Mouse (Mus musculus) thymus, adult 2 months (tissue): Measurements from ENCODE around the gene Stx8.

ENCODE experiments used
- CTCF ChIP-seq: fragments of 200-500 bp; IDR thresholded peaks from 2 replicates; pipeline ENCODE4 v1.5.1; 2012; ENCODE audit warnings: mild to moderate bottlenecking, control low read depth, low read length, moderate library complexity, borderline replicate concordance; ENCODE audit not compliant: control insufficient read depth, poor library complexity, insufficient read depth; ENCODE audit errors: extremely low read depth
- POLR2A ChIP-seq: fragments of 200-500 bp; IDR thresholded peaks from 2 replicates; pipeline ENCODE4 v1.6.1; 2012; ENCODE audit warnings: mild to moderate bottlenecking, low read length, control low read depth, moderate library complexity; ENCODE audit not compliant: control insufficient read depth, poor library complexity, insufficient read depth; ENCODE audit errors: extremely low read depth

DNA sequence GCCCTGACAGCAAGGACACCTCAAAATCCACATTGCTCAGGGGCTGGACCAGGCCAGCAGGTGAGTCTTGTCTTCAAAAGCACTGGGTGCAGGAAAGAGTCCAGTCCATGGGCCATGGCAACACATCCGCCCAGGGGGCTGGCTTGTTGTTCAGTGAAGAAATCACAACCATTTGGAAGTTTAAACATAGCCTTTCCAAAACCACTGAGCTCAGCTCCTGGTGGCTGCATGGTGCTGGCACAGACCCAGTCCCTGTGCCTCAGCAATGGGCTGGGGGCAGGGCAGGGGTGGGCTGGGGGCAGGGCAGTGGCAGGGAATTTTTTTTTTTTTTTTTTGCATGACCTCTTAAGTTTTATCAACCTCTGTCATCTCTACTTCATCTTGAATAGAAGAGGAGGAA lies 242.6 kb downstream of the Stx8 start:
- TF ChIP-seq POLR2A, result no peak
- TF ChIP-seq CTCF, result no peak
